Mouse (Mus musculus) retina, embryonic 14.5 days (tissue): ENCODE data around the gene Palld.

Experiments
- DNase-seq: peaks from one replicate; pipeline ENCODE4 v3.0.0-alpha.2; 2015; ENCODE audit warnings: low spot score

Palld gene

DNA sequence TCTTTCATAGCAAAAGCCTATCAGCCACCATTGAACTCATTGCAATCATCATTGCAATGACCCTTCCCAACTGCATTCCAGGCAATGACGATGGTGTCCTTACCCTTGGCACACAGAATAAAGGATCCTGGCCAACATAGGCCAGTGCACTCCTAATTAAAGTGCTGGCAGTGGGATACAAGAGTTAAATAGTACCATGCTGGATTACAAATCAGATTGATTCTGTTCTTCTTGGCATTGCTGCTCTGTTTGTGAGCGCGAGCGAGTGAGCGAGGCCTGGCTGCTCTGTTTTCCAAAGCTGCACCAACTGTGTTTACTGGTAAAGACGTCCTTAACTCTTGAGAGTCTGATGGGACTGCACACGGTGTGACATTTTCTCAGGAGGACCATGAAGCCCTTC, 37.1 kb downstream of the Palld start:
- DNase-seq: no peak

DNA sequence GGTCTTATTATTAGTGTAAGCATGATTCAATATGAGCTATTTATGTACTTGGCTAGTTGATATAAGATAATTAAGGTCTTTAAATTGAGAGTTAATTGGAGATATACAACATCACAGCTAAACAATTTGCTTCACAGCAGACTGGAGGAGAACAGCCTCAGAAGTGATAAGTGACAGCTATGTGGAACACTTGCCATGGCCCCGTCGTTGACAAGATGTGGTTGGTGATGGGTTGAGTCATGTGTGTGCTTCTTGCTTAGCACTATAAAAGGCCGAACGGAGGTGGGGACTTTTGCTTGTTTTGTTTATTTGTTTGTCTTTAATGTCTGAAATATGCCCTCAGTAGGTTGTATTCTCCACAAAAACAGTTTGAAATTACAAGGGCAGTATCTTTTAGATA, 51.2 kb downstream of the Palld start:
- no peak for DNase-seq

DNA sequence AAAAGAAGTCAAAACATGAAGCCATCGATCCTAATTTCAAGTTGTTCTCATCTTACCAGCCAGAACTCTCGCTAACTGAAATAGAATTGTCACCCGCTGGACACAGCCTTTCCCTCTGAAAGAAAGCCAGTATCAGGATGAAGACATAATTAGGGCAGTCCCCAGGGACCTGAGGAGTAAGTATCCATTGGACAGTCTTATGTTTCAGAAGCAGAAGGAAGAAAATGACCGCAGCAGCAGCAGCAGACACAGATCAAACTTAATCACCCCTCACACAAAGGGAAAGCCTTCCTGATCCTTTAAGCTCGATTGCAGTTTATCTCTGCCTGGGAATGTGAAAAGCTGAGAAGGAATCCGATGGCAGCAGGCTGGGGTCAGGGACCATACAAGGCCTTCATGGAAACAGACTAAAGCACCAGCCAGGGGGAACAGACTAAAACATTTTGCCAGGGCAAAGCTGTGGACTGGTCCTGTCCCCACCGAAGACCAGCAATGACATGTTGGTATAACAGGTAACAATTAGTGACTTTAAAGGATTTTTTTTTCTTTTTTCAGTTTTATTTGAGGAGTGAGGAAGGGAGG, 53.8 kb downstream of the Palld start:
- DNase-seq: peak; percentile 77

DNA sequence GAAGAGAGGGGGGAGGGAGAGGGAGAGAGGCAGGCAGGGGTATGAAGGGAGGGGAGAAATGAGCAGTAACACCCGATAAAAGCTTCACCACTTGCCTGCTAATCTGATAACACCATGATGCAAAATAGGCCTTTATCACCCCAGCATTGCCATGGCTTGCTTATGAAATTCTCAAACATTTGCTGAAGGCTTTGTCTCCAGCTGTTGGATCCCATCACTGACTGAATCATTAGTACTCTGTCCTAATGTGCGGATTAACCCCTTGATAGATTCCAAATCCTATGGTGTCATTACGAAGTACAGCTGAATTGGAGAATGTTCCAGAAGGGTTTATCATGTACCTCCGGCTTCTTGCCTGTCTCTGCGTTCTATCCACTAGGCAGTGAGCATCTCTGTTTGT, 55.0 kb downstream of the Palld start:
- DNase-seq: no peak

DNA sequence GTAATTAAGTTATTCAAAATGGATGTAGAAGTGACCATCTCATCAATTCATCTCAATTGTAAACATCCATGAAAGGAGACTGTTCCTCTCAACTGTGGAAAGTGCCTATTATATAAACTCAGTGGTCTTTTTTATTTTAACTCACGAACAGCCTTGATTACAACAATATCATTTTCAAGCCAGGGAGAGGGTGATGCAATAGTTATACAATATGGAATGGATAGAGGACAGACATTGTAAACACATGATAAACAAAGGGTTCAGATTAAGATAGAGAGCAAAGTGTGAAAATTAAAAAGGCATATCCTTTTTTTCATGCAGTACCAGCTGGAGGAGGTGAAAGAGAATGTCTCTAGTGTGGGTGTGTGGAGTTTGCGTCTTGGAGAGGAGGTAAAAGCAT, 57.5 kb downstream of the Palld start:
- no peak for DNase-seq

DNA sequence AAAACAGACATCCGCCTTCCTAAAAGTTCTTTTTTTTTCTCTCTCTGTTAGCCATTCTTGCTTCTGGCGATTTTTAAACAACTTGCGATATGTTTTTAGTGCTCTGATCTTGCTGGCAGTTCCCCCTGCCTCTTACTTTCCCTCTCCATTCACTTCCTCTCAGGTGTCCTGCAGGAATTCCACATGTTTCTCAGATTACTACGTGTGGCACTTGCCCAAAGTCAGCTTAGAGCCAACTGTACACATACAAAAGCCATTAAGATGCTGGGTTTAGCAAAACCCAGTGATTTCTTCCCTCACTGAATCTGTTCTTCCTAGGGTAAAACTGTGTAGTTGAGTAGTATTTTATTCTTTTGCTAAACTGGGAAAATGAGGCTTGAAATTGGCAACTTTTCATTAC, 57.9 kb downstream of the Palld start:
- DNase-seq: no peak

DNA sequence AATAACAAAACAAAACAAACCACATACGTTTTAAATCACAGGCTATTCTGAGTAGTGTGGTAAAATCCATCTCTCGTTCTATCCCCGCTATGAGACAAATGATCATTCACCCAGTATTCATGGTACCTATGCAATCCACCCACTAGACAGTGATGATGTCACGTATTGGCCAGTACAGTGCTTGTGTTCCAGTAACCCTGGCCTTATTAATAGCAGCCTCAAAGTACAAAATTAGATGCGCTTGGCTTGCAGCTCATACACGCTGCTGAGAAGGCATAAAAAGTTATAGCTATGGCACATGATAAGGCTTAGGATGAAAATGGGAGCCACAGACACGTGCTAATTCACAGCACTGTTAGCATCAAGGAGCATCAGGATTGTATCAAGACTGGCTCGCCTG, 58.7 kb downstream of the Palld start:
- DNase-seq: no peak

DNA sequence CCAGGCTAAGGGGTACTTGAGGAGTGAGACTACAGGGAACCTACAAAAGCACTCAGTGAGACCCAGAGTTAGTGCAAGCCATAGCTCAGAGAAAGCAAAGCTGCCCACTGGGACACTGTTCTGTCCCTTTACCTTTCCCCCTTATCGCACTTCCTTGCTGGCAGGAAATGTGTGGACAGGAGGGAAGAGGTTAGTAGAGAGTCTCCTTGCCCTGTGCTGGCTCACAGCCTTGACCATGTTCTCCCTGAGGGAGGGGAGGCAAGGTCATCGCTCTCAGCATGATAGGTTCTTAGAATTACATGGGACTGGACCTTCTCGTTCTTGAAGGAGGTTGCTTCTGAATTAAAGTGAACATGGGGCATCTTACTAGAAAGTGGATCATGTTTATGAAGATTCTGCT, 69.3 kb downstream of the Palld start:
- no peak for DNase-seq

DNA sequence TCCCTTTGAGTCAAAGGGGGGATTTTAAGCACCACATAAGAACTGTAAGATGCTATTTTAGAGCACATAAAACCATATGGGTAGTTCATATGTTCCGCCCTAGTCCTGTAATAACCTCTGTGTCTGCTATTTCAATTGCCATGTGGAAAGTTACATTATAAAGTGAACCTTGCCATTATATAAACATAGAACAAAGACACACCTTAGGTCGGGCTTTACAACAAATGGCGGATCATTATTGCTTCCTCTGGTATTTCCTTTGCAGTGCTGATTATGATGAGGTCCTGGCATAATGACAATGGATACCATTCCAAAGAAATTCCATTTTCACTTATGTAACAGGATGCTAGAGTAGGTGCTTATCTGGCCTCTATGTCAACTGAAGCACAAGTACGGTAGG, 70.5 kb downstream of the Palld start:
- DNase-seq: no peak

DNA sequence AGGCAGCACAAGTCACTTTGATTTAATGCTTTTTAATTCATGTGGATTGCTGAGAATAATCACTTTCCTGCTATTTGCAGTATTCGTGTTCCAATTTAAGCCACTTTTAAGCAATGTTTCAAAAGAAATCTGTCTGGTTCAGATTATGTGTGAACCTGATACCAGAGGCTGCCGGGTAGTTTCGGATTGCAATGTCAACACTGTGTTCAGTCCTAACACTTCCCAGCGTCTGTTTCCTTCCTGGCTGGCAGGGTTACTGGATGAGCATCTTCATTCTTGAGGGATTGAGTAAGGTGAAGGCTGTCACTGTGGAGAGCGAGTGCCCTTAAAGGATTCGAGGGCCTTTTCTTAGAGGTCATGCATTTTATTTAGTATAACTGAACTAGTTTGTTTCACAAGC, 71.7 kb downstream of the Palld start:
- DNase-seq: no peak

DNA sequence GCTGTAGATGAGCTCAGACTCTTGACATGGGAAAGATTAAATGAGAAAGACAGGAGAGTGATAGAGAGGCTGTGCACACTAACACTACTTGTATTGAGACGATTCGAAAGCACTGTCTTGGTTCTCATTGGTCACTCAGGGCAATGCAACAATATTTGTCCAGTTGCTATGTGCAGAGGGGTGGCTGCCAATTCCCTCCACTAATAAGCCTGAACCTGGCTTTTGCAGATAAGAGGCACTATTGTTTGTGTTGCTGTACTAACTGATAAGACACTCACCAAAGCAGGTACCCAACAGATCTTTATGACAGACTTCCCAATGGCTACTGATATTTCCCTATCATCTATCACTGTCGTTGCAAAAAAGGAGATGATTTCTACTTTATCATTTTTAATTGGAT, 77.9 kb downstream of the Palld start:
- no peak for DNase-seq

DNA sequence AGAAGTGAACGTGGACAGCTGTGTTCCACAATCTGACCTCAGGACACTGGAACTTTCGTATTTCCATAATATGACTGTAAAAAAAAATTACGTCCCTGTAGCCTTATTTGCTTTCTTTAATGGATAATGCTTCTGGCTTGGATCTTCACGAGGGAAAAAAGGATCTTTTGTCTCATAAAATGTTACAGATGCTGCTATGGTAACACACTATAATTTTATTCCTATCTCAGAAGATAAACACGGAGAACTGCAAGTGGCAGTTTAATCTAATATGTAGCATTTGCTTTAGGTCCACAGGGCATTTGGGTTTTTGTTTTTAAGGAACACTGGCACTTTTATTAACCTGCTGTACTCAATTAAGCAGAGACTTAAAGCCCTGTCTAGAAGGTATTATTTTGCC, 79.3 kb downstream of the Palld start:
- no peak for DNase-seq

DNA sequence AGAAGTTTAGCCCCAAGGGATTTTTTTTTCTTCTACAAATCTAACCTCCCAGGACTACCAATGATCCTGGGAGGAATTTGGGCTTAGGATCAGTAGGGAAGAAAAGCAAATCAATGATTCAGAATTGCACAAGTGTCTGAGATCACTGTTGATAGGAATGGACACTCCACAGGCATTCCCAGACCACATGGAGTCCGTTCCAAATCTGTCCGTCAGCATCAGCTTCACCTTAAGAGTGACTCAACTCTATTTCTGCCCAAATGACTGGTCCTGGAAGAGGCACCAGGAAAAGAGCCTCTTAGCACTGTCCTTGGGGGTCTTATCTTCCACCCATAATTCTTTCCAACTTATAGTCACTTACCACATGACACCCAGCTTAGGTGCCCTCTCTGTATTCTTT, 98.7 kb downstream of the Palld start:
- no peak for DNase-seq

DNA sequence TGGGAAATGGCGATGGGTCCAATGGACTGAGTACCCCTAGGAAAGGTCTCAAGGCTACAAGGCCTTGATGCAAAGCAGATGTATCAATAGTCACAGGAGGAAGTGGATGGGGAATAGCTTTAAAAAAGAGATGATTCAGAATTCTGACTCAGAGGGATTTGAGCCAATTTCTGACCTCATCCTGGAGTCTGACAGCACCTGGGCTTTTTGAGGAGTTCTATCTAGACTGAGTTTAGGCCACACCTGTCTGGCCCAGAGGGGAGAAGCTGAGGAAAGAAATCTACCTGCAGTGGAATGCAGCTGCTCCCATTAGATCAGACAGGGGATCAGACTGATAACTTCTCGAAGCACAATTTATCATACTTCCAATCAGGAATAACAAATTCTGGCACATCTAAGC, 99.7 kb downstream of the Palld start:
- no peak for DNase-seq

DNA sequence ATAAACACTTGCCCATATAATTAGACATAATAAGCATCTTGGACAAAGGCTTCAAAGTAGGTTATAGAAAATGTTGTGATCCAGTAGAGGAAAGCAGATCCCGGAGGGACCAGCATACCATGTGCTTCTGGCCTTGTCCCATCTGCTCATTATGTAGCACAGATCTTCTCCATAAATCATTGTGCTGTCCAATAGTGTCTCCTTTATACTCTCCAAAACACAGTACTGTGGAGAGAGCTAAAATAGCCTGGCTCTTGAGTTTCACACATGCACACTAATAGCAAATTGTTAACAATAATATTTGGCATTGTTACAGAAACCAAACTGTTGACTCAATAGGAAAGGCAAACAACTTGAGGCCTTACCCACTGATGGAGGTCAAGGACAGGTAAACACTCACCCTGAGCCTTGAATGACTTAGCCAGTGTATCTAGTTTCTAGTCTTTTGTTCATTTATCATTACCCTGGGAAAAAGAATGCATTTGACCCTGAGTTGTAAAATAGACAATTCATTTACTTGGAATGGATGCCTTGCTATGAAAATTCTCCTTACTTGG, 105.0 kb downstream of the Palld start:
- DNase-seq: no peak

DNA sequence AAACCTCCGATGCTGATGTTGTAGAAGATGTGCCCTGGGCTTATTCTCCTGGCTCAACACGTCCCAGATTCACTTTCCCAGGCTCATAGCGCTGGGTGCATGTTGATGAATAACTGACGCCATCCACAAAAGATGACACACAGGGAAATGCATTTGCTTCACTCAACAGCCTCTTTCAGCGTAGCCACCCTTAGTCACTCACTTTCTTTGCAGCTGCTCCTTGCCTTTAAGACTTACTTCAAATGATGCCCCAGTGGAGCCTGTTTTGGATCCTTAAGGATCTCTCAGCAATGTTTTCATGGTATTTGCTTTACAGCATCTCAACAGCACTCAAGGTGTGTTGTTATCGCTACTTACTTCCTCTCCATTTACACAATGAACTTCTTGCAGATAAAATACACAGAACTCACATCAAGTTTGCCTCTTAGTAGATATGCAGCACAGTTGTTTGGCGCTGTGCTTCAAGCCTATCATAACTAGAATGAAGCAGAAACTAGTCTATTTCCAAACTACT, 105.9 kb downstream of the Palld start:
- no peak for DNase-seq

DNA sequence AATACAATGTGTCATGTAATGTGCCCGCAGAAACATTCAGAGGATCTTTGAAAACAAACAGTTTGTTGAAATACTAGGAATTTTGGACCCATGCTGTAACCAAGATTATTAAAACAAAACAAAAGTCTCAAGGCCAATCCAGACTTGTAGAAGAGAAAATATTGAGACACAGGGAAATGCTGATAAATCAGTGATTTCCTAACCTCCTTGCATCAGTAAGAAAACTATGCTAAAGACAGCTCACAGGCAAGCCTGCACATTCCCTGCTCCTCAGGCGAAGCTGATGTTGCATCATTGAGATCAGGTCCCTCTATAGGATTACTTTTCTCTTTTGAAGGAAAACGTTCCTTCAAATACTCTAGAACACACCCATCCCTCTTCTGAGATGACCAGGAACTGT, 112.5 kb downstream of the Palld start:
- no peak for DNase-seq

DNA sequence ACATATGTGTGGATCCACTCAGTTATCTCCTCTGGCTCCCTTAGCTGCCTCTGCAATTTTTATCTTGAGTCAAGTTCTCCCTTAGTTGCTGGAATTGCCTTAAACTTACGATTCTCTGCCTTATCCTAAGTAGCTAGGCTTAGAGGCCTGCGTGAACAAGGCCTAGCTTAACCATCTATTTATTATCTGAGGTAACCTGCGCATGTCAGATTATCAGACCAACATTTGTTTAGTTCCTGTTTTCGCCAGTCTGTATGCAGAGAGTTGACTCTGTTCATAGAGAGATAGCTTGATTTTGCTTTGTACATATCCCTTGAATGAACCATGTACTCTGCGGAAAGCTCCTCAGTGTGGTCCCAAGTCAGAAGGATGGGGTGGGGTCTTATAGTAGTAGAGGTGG, 113.2 kb downstream of the Palld start:
- no peak for DNase-seq

DNA sequence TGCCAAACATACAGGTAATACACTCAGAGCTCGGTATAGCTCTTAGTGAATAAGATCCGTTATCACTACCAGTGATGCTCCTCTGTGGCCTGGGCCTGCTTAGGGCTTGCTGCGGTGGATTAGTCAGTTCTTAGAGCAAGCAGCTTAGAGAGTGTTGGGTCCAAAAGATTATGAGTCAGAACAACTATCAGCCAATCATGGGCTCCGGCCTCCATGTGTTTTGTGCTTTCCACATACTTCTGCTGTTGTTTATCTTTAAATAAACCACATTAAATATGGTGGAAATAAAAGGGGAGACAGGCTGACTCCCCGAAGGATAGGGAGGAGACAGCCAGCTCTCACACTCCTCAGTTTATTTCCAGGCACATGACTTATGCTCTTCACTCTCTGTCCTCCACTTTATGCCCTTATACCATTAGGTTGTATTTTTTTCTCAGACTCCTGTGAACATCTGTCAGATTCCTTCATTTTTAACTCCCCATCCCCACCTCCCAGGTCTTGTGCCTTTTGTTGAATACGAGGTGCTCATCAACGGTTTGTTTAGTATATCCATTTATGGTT, 119.5 kb downstream of the Palld start:
- DNase-seq: no peak

DNA sequence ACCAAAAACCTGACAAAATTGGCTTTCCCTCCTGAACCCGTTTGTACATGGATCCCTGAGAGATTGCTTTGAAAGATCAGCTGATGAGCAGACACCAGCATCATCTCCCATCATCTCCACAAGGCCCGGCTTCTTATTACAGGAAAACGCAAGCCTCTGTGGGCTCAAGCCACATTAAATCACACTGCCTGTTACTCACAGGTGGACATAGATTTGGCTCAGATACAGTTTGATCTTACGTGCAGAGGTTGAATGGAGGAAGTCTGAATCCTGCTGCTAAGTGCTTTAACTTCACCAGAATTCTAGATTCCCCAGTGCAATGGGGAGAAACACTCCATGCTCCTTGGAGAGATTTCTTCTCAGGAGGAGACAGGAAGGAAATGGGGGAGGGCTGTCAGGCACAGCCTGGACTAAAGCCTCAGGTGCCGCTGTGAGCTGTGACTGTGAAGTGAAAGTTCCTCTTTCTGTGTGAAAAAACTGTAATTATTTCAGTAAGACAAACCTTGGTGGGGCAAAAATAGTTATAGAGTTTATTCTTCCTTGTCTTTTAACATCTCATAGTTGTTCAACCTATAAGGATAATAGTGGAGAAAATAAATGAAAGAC, 121.7 kb downstream of the Palld start:
- DNase-seq: no peak

DNA sequence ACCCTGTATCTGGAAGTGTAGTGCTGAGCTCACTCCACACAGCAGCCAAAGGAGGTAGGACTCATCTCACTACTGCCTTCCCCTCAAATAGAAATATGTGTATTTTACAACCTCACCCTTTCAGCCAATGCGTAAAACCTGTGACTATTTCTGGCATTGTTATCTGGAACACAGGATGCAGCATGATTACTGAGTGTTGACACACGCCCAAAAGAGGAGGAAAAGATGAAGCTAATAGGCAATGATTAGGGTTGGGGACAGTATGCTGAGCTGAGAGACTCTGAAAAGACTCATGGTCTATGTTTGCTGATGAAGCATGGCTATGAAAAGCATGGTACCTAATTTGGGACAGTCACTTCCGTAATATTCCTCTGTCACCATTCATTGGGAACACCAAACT, 124.3 kb downstream of the Palld start:
- DNase-seq: no peak

DNA sequence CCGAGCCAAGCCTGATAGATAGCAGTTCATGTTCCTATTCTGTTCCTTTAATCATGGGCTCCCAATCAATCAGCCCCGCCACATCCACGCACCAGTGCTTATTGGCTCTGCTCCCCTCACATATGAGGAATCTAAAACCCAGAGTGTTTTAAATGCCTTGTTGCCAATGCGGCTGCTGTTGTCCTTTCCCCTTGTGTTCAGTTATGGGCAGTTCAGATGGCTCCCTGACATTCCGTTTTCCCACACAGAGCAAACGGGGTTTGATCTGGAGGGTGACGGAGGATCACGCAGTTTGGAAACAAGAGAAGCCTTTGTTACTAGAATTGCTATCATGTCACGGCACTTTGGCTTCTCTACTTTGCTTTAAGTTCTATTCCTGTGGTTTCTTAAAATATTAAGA, 125.9 kb downstream of the Palld start:
- DNase-seq: no peak

DNA sequence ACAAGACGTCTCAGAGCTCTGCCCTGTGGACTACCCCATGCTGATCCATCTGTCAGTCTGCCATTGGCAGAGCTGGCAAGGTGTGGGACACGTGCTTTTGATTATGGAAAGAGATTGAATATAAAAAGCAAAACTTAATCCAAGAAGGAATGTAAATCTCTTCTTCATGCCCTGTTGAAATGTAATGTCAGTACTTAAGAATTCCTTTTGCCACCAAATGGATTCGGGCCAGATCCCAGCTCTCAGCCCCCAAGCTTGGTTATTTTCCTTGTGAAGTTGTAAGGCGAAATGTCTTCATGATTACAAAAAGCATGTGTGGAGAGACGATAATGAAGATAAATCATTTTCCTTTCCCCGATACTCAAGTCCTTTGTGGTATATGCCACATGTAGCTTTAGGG, 126.6 kb downstream of the Palld start:
- DNase-seq: no peak

DNA sequence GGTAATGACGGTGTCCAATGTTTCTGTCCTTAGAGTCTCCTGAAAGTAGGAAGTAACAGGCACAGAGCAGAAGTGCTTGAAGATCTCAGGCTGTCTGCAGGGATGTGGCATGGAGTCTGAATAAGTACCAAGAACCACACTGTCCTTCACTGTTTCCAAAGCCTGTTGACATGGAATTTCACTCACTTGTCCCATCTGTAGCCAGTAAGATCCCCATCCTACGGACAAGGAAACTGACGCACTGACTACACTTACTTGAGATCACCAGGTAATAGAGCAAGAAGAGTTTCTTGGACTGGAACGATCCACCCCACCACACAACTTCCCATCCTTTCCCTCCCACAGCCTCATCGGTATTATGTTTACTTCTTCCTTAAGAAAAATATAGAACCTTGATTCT, 128.3 kb downstream of the Palld start:
- DNase-seq: no peak
